ENCODE assay signal across 15 mouse cellular contexts in the genomic region with DNA sequence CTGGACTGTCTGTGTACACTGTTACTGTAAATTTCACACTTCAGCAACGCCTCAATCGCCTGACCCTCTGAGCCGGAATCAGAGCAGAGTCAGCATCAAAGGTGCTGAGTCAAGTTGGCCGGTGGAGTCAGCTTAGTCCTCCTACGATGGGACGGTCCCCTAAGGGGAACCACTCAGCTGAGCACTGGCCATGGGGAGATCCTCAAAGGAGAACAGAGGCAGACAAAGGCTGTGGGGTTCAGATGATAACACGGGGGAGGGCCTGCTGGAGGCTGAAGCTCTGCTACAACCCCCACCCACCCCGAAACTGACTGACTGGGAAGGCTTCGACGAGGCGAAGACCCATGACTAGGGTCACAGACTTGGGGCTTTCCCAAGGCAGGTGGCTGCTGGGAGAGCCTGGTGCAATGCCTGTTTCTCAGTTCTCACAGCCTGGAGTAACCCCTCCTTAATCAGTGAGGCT. TPM values are rescaled to one million over a fixed set of nuclear protein-coding genes. Genes with fewer than 3 reads are reported as not detected.
A peak's percentile ranks its signal among the peaks of the same experiment; 100 is the strongest.
DNase-seq lines count a peak whose midpoint lies in the region; ATAC-seq and TF ChIP-seq lines count a peak whose summit lies in the region.
"Had no signal": no experiment of that assay in that cellular context is flagged by ENCODE, and none has a peak within 500 bp of the region (broad histone marks: within the 10 kb centered on the region; RNA-seq: fewer than 3 reads in every experiment).

No protein-coding gene starts in this region.

- no peak overlapping the region for H3K27ac ChIP-seq in lung, embryonic 16.5 days (ENCODE audit: low read length)
- H3K27ac ChIP-seq in lung, postnatal 0 days (ENCODE audit: low read length): no peak overlapping the region
- no peak overlapping the region for H3K27ac ChIP-seq in liver, embryonic 14.5 days
- no peak overlapping the region for H3K27ac ChIP-seq in stomach, postnatal 0 days (replicated peaks)
- H3K27ac ChIP-seq: embryonic facial prominence, embryonic 13.5 days; heart, embryonic 13.5 days; midbrain, embryonic 15.5 days had no signal

- TF ChIP-seq CTCF in lung, postnatal 0 days (IDR thresholded peaks at IDR 0.05): no peak
- TF ChIP-seq CTCF in liver, embryonic 14.5 days (IDR thresholded peaks at IDR 0.05; ENCODE audit: low read depth): no peak
- TF ChIP-seq CTCF in stomach, postnatal 0 days (IDR thresholded peaks at IDR 0.05; ENCODE audit: low read depth): no peak

- ATAC-seq in lung, embryonic 16.5 days (ENCODE audit: low read depth): peak; percentile 29; the same call in 1 of the 2 replicates
- ATAC-seq in lung, postnatal 0 days: no peak
- peak; percentile 8; the same call in 1 of the 2 replicates for ATAC-seq in granulocyte monocyte progenitor cell, adult 5-6 weeks (replicated peaks; ENCODE audit: poor library complexity, severe bottlenecking)
- ATAC-seq in liver, embryonic 14.5 days (ENCODE audit: insufficient read depth): peak; percentile 37; the same call in 1 of the 2 replicates
- 0 out of 2 replicates have a peak, but pooled peaks have one; percentile 19 for ATAC-seq in stomach, postnatal 0 days (ENCODE audit: low FRiP score, low TSS enrichment)
- ATAC-seq: inflammation-experienced regulatory T-cells, adult 6 months; midbrain, embryonic 15.5 days had no signal

- no peaks in the 10 kb centered on the region for H3K36me3 ChIP-seq in lung, embryonic 16.5 days (ENCODE audit: control insufficient read depth, insufficient read depth, low read length)
- no peaks in the 10 kb centered on the region for H3K36me3 ChIP-seq in lung, postnatal 0 days (ENCODE audit: insufficient read depth, low read length)
- H3K36me3 ChIP-seq in liver, embryonic 14.5 days (replicated peaks; ENCODE audit: control insufficient read depth, insufficient read depth, low read depth): no peaks in the 10 kb centered on the region
- no peaks in the 10 kb centered on the region for H3K36me3 ChIP-seq in stomach, postnatal 0 days (ENCODE audit: control insufficient read depth, insufficient read depth, low read length)
- H3K36me3 ChIP-seq: embryonic facial prominence, embryonic 13.5 days; heart, embryonic 13.5 days; midbrain, embryonic 15.5 days had no signal

- H3K4me2 ChIP-seq in lung, embryonic 16.5 days (ENCODE audit: low read depth, low read length): no peak overlapping the region
- no peak overlapping the region for H3K4me2 ChIP-seq in lung, postnatal 0 days (replicated peaks; ENCODE audit: low read depth, low read length)
- no peak overlapping the region for H3K4me2 ChIP-seq in liver, embryonic 14.5 days (ENCODE audit: low read depth)
- H3K4me2 ChIP-seq in stomach, postnatal 0 days (replicated peaks; ENCODE audit: low read depth): no peak overlapping the region
- H3K4me2 ChIP-seq: embryonic facial prominence, embryonic 13.5 days; heart, embryonic 13.5 days; midbrain, embryonic 15.5 days had no signal

- H3K4me3 ChIP-seq in lung, embryonic 16.5 days (ENCODE audit: low read length): no peak overlapping the region
- H3K4me3 ChIP-seq in lung, postnatal 0 days (ENCODE audit: low read depth, low read length): no peak overlapping the region
- H3K4me3 ChIP-seq in liver, embryonic 14.5 days (ENCODE audit: insufficient read depth in 1 of 2, low read depth in 2 of 2, low read length in 2 of 2): no peak overlapping the region
- H3K4me3 ChIP-seq in stomach, postnatal 0 days (ENCODE audit: low read depth, low read length): no peak overlapping the region
- H3K4me3 ChIP-seq: embryonic facial prominence, embryonic 13.5 days; heart, embryonic 13.5 days; midbrain, embryonic 15.5 days had no signal

- no peak for TF ChIP-seq EP300 in lung, postnatal 0 days (IDR thresholded peaks at IDR 0.05)
- TF ChIP-seq EP300 in liver, embryonic 14.5 days (IDR thresholded peaks at IDR 0.05; ENCODE audit: low read depth): no peak
- TF ChIP-seq EP300 in stomach, postnatal 0 days (optimal IDR thresholded peaks at IDR 0.05): no peak

- DNase-seq in lung, postnatal 0 days (ENCODE audit: low spot score): no peak
- no peak for DNase-seq in liver, embryonic 14.5 days (ENCODE audit: low read depth in 3 of 3, low spot score in 3 of 3)
- no peak for DNase-seq in stomach, postnatal 0 days (ENCODE audit: low spot score)
- no peak for DNase-seq in cerebellum, postnatal 4 days (ENCODE audit: low spot score in 2 of 2)
- DNase-seq in spleen, adult 12 weeks (ENCODE audit: low spot score): no peak
- DNase-seq: cerebellum, postnatal 25 days; gastrocnemius, postnatal 36 days; layer of hippocampus, adult 9-11 months; lung, postnatal 4 days had no signal

- 57% methylated on average over 11 of the region's 11 CpGs for WGBS in lung, embryonic 16.5 days
- WGBS in lung, postnatal 0 days: 49% methylated on average over 11 of the region's 11 CpGs
- WGBS in liver, embryonic 14.5 days (ENCODE audit: insufficient replicate concordance): 54% methylated on average over 11 of the region's 11 CpGs
- WGBS in stomach, postnatal 0 days: 50% methylated on average over 11 of the region's 11 CpGs

- H3K27me3 ChIP-seq in lung, embryonic 16.5 days (ENCODE audit: control insufficient read depth, insufficient read depth, low read depth, low read length): peaks cover 8% of the 10 kb centered on the region
- H3K27me3 ChIP-seq in lung, postnatal 0 days (replicated peaks; ENCODE audit: insufficient read depth, low read length): 0 out of 2 replicates have a peak, but pooled peaks cover 3% of the 10 kb centered on the region
- H3K27me3 ChIP-seq in liver, embryonic 14.5 days (ENCODE audit: control insufficient read depth, insufficient read depth, low read length): peaks cover 7% of the 10 kb centered on the region
- H3K27me3 ChIP-seq in stomach, postnatal 0 days (ENCODE audit: control insufficient read depth, insufficient read depth, low read length): no peaks in the 10 kb centered on the region

- no peak overlapping the region for H3K9ac ChIP-seq in lung, embryonic 16.5 days (ENCODE audit: low read length)
- H3K9ac ChIP-seq in lung, postnatal 0 days (replicated peaks; ENCODE audit: low read depth): no peak overlapping the region
- H3K9ac ChIP-seq in liver, embryonic 14.5 days (replicated peaks): no peak overlapping the region
- H3K9ac ChIP-seq in stomach, postnatal 0 days (ENCODE audit: low read length): no peak overlapping the region
- H3K9ac ChIP-seq: embryonic facial prominence, embryonic 13.5 days; heart, embryonic 13.5 days; midbrain, embryonic 15.5 days had no signal

- peaks cover 4% of the 10 kb centered on the region for H3K4me1 ChIP-seq in lung, embryonic 16.5 days (replicated peaks; ENCODE audit: control insufficient read depth, insufficient read depth, low read length)
- peaks cover 2% of the 10 kb centered on the region; the same call in 1 of the 2 replicates for H3K4me1 ChIP-seq in lung, postnatal 0 days (ENCODE audit: insufficient read depth, low read depth, low read length)
- no peaks in the 10 kb centered on the region for H3K4me1 ChIP-seq in liver, embryonic 14.5 days (replicated peaks; ENCODE audit: control insufficient read depth in 2 of 2, insufficient read depth in 2 of 2, low read length in 1 of 2)
- no peaks in the 10 kb centered on the region; the same call in 1 of the 2 replicates for H3K4me1 ChIP-seq in stomach, postnatal 0 days (replicated peaks; ENCODE audit: control insufficient read depth, insufficient read depth)

- no peaks in the 10 kb centered on the region for H3K9me3 ChIP-seq in lung, embryonic 16.5 days (ENCODE audit: control insufficient read depth, low read length)
- H3K9me3 ChIP-seq in lung, postnatal 0 days (ENCODE audit: low read length): no peaks in the 10 kb centered on the region
- no peaks in the 10 kb centered on the region for H3K9me3 ChIP-seq in liver, embryonic 14.5 days (ENCODE audit: control insufficient read depth, low read length)
- no peaks in the 10 kb centered on the region for H3K9me3 ChIP-seq in stomach, postnatal 0 days (ENCODE audit: control insufficient read depth, low read length)
- H3K9me3 ChIP-seq: embryonic facial prominence, embryonic 13.5 days; heart, embryonic 13.5 days; midbrain, embryonic 15.5 days had no signal

RNA-seq across cellular contexts. Expression of gene Sept9, which starts 5.0 kb away (rescaled TPM):
- polyA plus RNA-seq in lung, embryonic 16.5 days (2015; fragmentation: Nextera tagmentation; extraction: Ambion mirVana): 128 and 139 TPM in 2 replicates
- 52.5 and 56.1 TPM in 2 replicates for polyA plus RNA-seq in lung, postnatal 0 days (2015; fragmentation: Nextera tagmentation; extraction: Ambion mirVana)
- total RNA-seq in granulocyte monocyte progenitor cell, adult 5-6 weeks (2014; fragmentation: Nextera tagmentation): 139 and 145 TPM in 2 replicates
- 124 and 141 TPM in 2 replicates for total RNA-seq in granulocyte monocyte progenitor cell, adult 5-6 weeks (2017)
- 11.8 and 14.9 TPM in 2 replicates for polyA plus RNA-seq in liver, embryonic 14.5 days (2012; rRNA removed)
- polyA plus RNA-seq in liver, embryonic 14.5 days (2014; fragmentation: Nextera tagmentation; extraction: Ambion mirVana): 25.5 and 30.6 TPM in 2 replicates
- 42.9 and 46.2 TPM in 2 replicates for polyA plus RNA-seq in stomach, postnatal 0 days (2015; fragmentation: Nextera tagmentation; extraction: Ambion mirVana)
